Mouse (Mus musculus): ENCODE data around the gene Dhrs1. TPM values are rescaled to one million over a fixed set of nuclear protein-coding genes. Genes with fewer than 3 reads are reported as not detected.

Dhrs1 gene
- polyA plus RNA-seq, 1 experiment from 2014 or later, result 73.8 TPM

- DNase-seq (ENCODE audit: low spot score), result no peak
- peaks cover 13% of the 10 kb centered on the region for H3K4me1 ChIP-seq (replicated peaks)
- 16% methylated on average over 25 of the region's 25 CpGs for whole genome bisulfite sequencing
- peaks cover 22% of the 10 kb centered on the region for H3K36me3 ChIP-seq
- H3K9me3 ChIP-seq, result no peaks in the 10 kb centered on the region
- peaks cover 33% of the 10 kb centered on the region for H3K27me3 ChIP-seq (ENCODE audit: insufficient read depth, poor library complexity, severe bottlenecking)
- H3K27ac ChIP-seq, result peak overlapping the region; percentile 29; the same call in 1 of the 2 replicates
- H3K4me3 ChIP-seq, result peak overlapping the region; percentile 37
Measured at GRCm38 (mm10) chr14:55713007-55713728, 32.3 kb downstream of the Dhrs1 start.

- H3K4me1 ChIP-seq (replicated peaks), result peaks cover 13% of the 10 kb centered on the region
- H3K4me3 ChIP-seq, result no peak overlapping the region
- WGBS, result 80% methylated on average over 7 of the region's 7 CpGs
- peaks cover 9% of the 10 kb centered on the region for H3K36me3 ChIP-seq
- no peaks in the 10 kb centered on the region for H3K9me3 ChIP-seq
- H3K27ac ChIP-seq, result no peak overlapping the region
- peaks cover 33% of the 10 kb centered on the region for H3K27me3 ChIP-seq (ENCODE audit: insufficient read depth, poor library complexity, severe bottlenecking)
- DNase-seq (ENCODE audit: low spot score), result no peak
Measured at GRCm38 (mm10) chr14:55711786-55712185, 33.7 kb downstream of the Dhrs1 start.

GRCm38 (mm10) chr14:55709509-55709908, 36.0 kb downstream of the Dhrs1 start:
- WGBS, result 86% methylated on average over 4 of the region's 4 CpGs
- Histone ChIP-seq H3K9me3 (no peaks in the 10 kb centered on the region), H3K27me3 (ENCODE audit: insufficient read depth, poor library complexity, severe bottlenecking) (peaks cover 33% of the 10 kb centered on the region), H3K27ac (no peak overlapping the region), H3K4me3 (no peak overlapping the region), H3K4me1 (replicated peaks) (peaks cover 13% of the 10 kb centered on the region), H3K36me3 (no peaks in the 10 kb centered on the region)
- no peak for DNase-seq (ENCODE audit: low spot score)

GRCm38 (mm10) chr14:55707397-55707796, 38.1 kb downstream of the Dhrs1 start:
- no peaks in the 10 kb centered on the region for H3K36me3 ChIP-seq
- H3K27me3 ChIP-seq (ENCODE audit: insufficient read depth, poor library complexity, severe bottlenecking), result peaks cover 14% of the 10 kb centered on the region
- WGBS, result 77% methylated on average over 5 of the region's 5 CpGs
- no peak overlapping the region for H3K27ac ChIP-seq
- H3K4me3 ChIP-seq, result no peak overlapping the region
- no peak for DNase-seq (ENCODE audit: low spot score)
- no peaks in the 10 kb centered on the region for H3K4me1 ChIP-seq (replicated peaks)
- H3K9me3 ChIP-seq, result no peaks in the 10 kb centered on the region

- H3K27ac ChIP-seq, result no peak overlapping the region
- no peaks in the 10 kb centered on the region for H3K36me3 ChIP-seq
- H3K27me3 ChIP-seq (ENCODE audit: insufficient read depth, poor library complexity, severe bottlenecking), result 0 out of 2 replicates have a peak, but pooled peaks cover 3% of the 10 kb centered on the region
- 92% methylated on average over 8 of the region's 8 CpGs for WGBS
- no peak overlapping the region for H3K4me3 ChIP-seq
- 0 out of 2 replicates have a peak, but pooled peaks cover under 1% of the 10 kb centered on the region for H3K4me1 ChIP-seq (replicated peaks)
- no peaks in the 10 kb centered on the region for H3K9me3 ChIP-seq
- no peak for DNase-seq (ENCODE audit: low spot score)
Measured at GRCm38 (mm10) chr14:55706051-55706600, 39.4 kb downstream of the Dhrs1 start.

- Histone ChIP-seq H3K4me1 (replicated peaks) (0 out of 2 replicates have a peak, but pooled peaks cover 2% of the 10 kb centered on the region), H3K4me3 (no peak overlapping the region), H3K36me3 (no peaks in the 10 kb centered on the region), H3K27ac (no peak overlapping the region), H3K9me3 (no peaks in the 10 kb centered on the region), H3K27me3 (ENCODE audit: insufficient read depth, poor library complexity, severe bottlenecking) (no peaks in the 10 kb centered on the region)
- DNase-seq (ENCODE audit: low spot score), result no peak
- WGBS, result 69% methylated on average over 6 of the region's 6 CpGs
Measured at GRCm38 (mm10) chr14:55702761-55703160, 42.7 kb downstream of the Dhrs1 start.

GRCm38 (mm10) chr14:55701131-55701530, 44.4 kb downstream of the Dhrs1 start:
- H3K4me1 ChIP-seq (replicated peaks), result 0 out of 2 replicates have a peak, but pooled peaks cover 2% of the 10 kb centered on the region
- WGBS, result 64% methylated on average over 9 of the region's 9 CpGs
- no peaks in the 10 kb centered on the region for H3K9me3 ChIP-seq
- H3K27ac ChIP-seq, result no peak overlapping the region
- no peaks in the 10 kb centered on the region for H3K36me3 ChIP-seq
- no peak overlapping the region for H3K4me3 ChIP-seq
- H3K27me3 ChIP-seq (ENCODE audit: insufficient read depth, poor library complexity, severe bottlenecking), result no peaks in the 10 kb centered on the region
- no peak for DNase-seq (ENCODE audit: low spot score)

GRCm38 (mm10) chr14:55697226-55697625, 48.3 kb downstream of the Dhrs1 start:
- no peaks in the 10 kb centered on the region for H3K36me3 ChIP-seq
- no peak overlapping the region for H3K27ac ChIP-seq
- H3K4me3 ChIP-seq, result no peak overlapping the region
- WGBS, result 89% methylated on average over 4 of the region's 4 CpGs
- 0 out of 2 replicates have a peak, but pooled peaks cover 2% of the 10 kb centered on the region for H3K4me1 ChIP-seq (replicated peaks)
- no peak for DNase-seq (ENCODE audit: low spot score)
- H3K9me3 ChIP-seq, result peaks cover 8% of the 10 kb centered on the region; the same call in 1 of the 2 replicates
- H3K27me3 ChIP-seq (ENCODE audit: insufficient read depth, poor library complexity, severe bottlenecking), result no peaks in the 10 kb centered on the region

- 79% methylated on average over 10 of the region's 10 CpGs for WGBS
- H3K9me3 ChIP-seq, result peaks cover 5% of the 10 kb centered on the region; the same call in 1 of the 2 replicates
- H3K4me3 ChIP-seq, result no peak overlapping the region
Measured at GRCm38 (mm10) chr14:55689433-55689832, 56.1 kb downstream of the Dhrs1 start.

More at GRCm38 (mm10) chr14:55689433-55689832, 56.1 kb downstream of the Dhrs1 start:
- DNase-seq (ENCODE audit: low spot score), result no peak
- H3K4me1 ChIP-seq (replicated peaks), result no peaks in the 10 kb centered on the region
- no peak overlapping the region for H3K27ac ChIP-seq
- H3K36me3 ChIP-seq, result no peaks in the 10 kb centered on the region
- no peaks in the 10 kb centered on the region for H3K27me3 ChIP-seq (ENCODE audit: insufficient read depth, poor library complexity, severe bottlenecking)

Other genes starting within 250 kb of the Dhrs1 start
- gene Cpne6, start 235.2 kb downstream of the Dhrs1 start, polyA plus RNA-seq (2016; fragmentation: Nextera tagmentation; extraction: Ambion mirVana), result 1.1 and 1.6 TPM in 2 replicates
- gene Nrl, start 220.7 kb downstream of the Dhrs1 start, polyA plus RNA-seq (2016; fragmentation: Nextera tagmentation; extraction: Ambion mirVana), result not detected in 2 replicates
- gene Pck2, start 205.4 kb downstream of the Dhrs1 start, polyA plus RNA-seq (2016; fragmentation: Nextera tagmentation; extraction: Ambion mirVana), result 15.4 and 18.5 TPM in 2 replicates
- 69.5 and 94.1 TPM in 2 replicates for gene Dcaf11, start 185.7 kb downstream of the Dhrs1 start, polyA plus RNA-seq (2016; fragmentation: Nextera tagmentation; extraction: Ambion mirVana)
- 0.82 TPM in 1 of 2 replicates, not detected in the other for gene A730061H03Rik, start 185.3 kb downstream of the Dhrs1 start, polyA plus RNA-seq (2016; fragmentation: Nextera tagmentation; extraction: Ambion mirVana)
- 0.26 and 0.34 TPM in 2 replicates for gene Fitm1, start 170.1 kb downstream of the Dhrs1 start, polyA plus RNA-seq (2016; fragmentation: Nextera tagmentation; extraction: Ambion mirVana)
- gene Psme1, start 167.6 kb downstream of the Dhrs1 start, polyA plus RNA-seq (2016; fragmentation: Nextera tagmentation; extraction: Ambion mirVana), result 97.6 and 114 TPM in 2 replicates
- gene Emc9, start 160.4 kb downstream of the Dhrs1 start, polyA plus RNA-seq (2016; fragmentation: Nextera tagmentation; extraction: Ambion mirVana), result 6.8 and 10.0 TPM in 2 replicates
- 171 and 203 TPM in 2 replicates for gene Psme2, start 154.6 kb downstream of the Dhrs1 start, polyA plus RNA-seq (2016; fragmentation: Nextera tagmentation; extraction: Ambion mirVana)
- 21.2 and 23.2 TPM in 2 replicates for gene Rnf31, start 154.0 kb downstream of the Dhrs1 start, polyA plus RNA-seq (2016; fragmentation: Nextera tagmentation; extraction: Ambion mirVana)
- gene Irf9, start 142.1 kb downstream of the Dhrs1 start, polyA plus RNA-seq (2016; fragmentation: Nextera tagmentation; extraction: Ambion mirVana), result 7.2 and 7.8 TPM in 2 replicates
- 10.4 and 12.3 TPM in 2 replicates for gene Rec8, start 127.7 kb downstream of the Dhrs1 start, polyA plus RNA-seq (2016; fragmentation: Nextera tagmentation; extraction: Ambion mirVana)
- 101 and 107 TPM in 2 replicates for gene Ipo4, start 109.7 kb downstream of the Dhrs1 start, polyA plus RNA-seq (2016; fragmentation: Nextera tagmentation; extraction: Ambion mirVana)
- 0.76 and 1.5 TPM in 2 replicates for gene Gm49378, start 107.8 kb downstream of the Dhrs1 start, polyA plus RNA-seq (2016; fragmentation: Nextera tagmentation; extraction: Ambion mirVana)
- 76.0 and 78.1 TPM in 2 replicates for gene Tm9sf1, start 101.9 kb downstream of the Dhrs1 start, polyA plus RNA-seq (2016; fragmentation: Nextera tagmentation; extraction: Ambion mirVana)
- gene Tssk4, start 95.5 kb downstream of the Dhrs1 start, polyA plus RNA-seq (2016; fragmentation: Nextera tagmentation; extraction: Ambion mirVana), result 0.40 and 0.97 TPM in 2 replicates
- 65.6 and 67.6 TPM in 2 replicates for gene Mdp1, start 85.2 kb downstream of the Dhrs1 start, polyA plus RNA-seq (2016; fragmentation: Nextera tagmentation; extraction: Ambion mirVana)
- 60.0 and 65.9 TPM in 2 replicates for gene Gmpr2, start 73.7 kb downstream of the Dhrs1 start, polyA plus RNA-seq (2016; fragmentation: Nextera tagmentation; extraction: Ambion mirVana)
- 646 and 662 TPM in 2 replicates for gene Nedd8, start 73.6 kb downstream of the Dhrs1 start, polyA plus RNA-seq (2016; fragmentation: Nextera tagmentation; extraction: Ambion mirVana)
- 63.4 and 68.9 TPM in 2 replicates for gene Tinf2, start 63.9 kb downstream of the Dhrs1 start, polyA plus RNA-seq (2016; fragmentation: Nextera tagmentation; extraction: Ambion mirVana)
- gene Tgm1, start 31.8 kb downstream of the Dhrs1 start, polyA plus RNA-seq (2016; fragmentation: Nextera tagmentation; extraction: Ambion mirVana), result 0.34 and 0.81 TPM in 2 replicates
- gene Rabggta, start 23.4 kb downstream of the Dhrs1 start, polyA plus RNA-seq (2016; fragmentation: Nextera tagmentation; extraction: Ambion mirVana), result 34.7 and 36.3 TPM in 2 replicates
- gene Nop9, start within 50 bp of the Dhrs1 start, polyA plus RNA-seq (2016; fragmentation: Nextera tagmentation; extraction: Ambion mirVana), result 53.3 and 56.5 TPM in 2 replicates
- gene Cideb, start 12.8 kb upstream of the Dhrs1 start, polyA plus RNA-seq (2016; fragmentation: Nextera tagmentation; extraction: Ambion mirVana), result 0.17 TPM in 1 of 2 replicates, not detected in the other
- gene Ltb4r2, start 15.7 kb upstream of the Dhrs1 start, polyA plus RNA-seq (2016; fragmentation: Nextera tagmentation; extraction: Ambion mirVana), result 0.14 and 0.21 TPM in 2 replicates
- 0.11 and 0.39 TPM in 2 replicates for gene Ltb4r1, start 20.3 kb upstream of the Dhrs1 start, polyA plus RNA-seq (2016; fragmentation: Nextera tagmentation; extraction: Ambion mirVana)
- 7.9 and 10.3 TPM in 2 replicates for gene Adcy4, start 38.4 kb upstream of the Dhrs1 start, polyA plus RNA-seq (2016; fragmentation: Nextera tagmentation; extraction: Ambion mirVana)
- 11.9 and 14.4 TPM in 2 replicates for gene Ripk3, start 43.2 kb upstream of the Dhrs1 start, polyA plus RNA-seq (2016; fragmentation: Nextera tagmentation; extraction: Ambion mirVana)
- 34.0 and 34.6 TPM in 2 replicates for gene Nfatc4, start 77.5 kb upstream of the Dhrs1 start, polyA plus RNA-seq (2016; fragmentation: Nextera tagmentation; extraction: Ambion mirVana)
- gene Nynrin, start 108.3 kb upstream of the Dhrs1 start, polyA plus RNA-seq (2016; fragmentation: Nextera tagmentation; extraction: Ambion mirVana), result 24.1 and 24.4 TPM in 2 replicates
- 0.12 and 0.33 TPM in 2 replicates for gene Cbln3, start 138.7 kb upstream of the Dhrs1 start, polyA plus RNA-seq (2016; fragmentation: Nextera tagmentation; extraction: Ambion mirVana)
- 21.4 and 24.2 TPM in 2 replicates for gene Khnyn, start 139.3 kb upstream of the Dhrs1 start, polyA plus RNA-seq (2016; fragmentation: Nextera tagmentation; extraction: Ambion mirVana)
- gene Sdr39u1, start 154.6 kb upstream of the Dhrs1 start, polyA plus RNA-seq (2016; fragmentation: Nextera tagmentation; extraction: Ambion mirVana), result 33.2 and 38.1 TPM in 2 replicates
- gene Cma1, start 199.0 kb upstream of the Dhrs1 start, polyA plus RNA-seq (2016; fragmentation: Nextera tagmentation; extraction: Ambion mirVana), result not detected in 2 replicates
- not detected in 2 replicates for gene Cma2, start 205.3 kb upstream of the Dhrs1 start, polyA plus RNA-seq (2016; fragmentation: Nextera tagmentation; extraction: Ambion mirVana)

Measured in hindbrain, embryonic 10.5 days (tissue).